9 mouse cellular contexts compared by ENCODE assay signal in the genomic region with DNA sequence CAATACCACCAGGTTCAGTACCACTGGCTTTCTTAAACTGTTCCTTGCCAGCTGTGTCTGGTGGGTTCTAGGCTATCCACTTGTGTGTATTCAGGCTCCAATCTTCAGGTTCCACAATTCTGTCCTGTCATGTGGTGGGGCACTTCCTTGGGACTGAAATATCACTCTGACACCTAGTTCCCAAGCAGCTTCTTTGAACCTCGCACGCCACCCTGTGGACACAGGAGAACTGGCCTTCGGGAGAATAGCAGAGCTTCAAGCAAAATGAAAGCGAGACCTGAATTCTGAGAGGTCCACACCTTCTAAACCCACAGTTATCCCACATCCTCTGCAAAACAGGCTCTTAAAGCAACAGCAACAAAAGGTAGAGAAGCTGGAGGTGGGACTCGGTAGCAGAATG.
DNase-seq lines count a peak whose midpoint lies in the region; ATAC-seq and TF ChIP-seq lines count a peak whose summit lies in the region.
"Had no signal": no experiment of that assay in that cellular context is flagged by ENCODE, and none has a peak within 500 bp of the region (broad histone marks: within the 10 kb centered on the region; RNA-seq: fewer than 3 reads in every experiment).

No protein-coding gene starts in this region.

- peak; percentile 91 for DNase-seq in ES-CJ7 (ENCODE audit: low read depth, low spot score)
- peak; percentile 83 for DNase-seq in adrenal gland, adult 18-20 months (ENCODE audit: low spot score in 2 of 2)
- DNase-seq in embryo, embryonic 11 days: peak; percentile 85
- peak; percentile 93 for DNase-seq in heart, embryonic 10.5 days (ENCODE audit: low spot score)
- peak; percentile 78 to 79 for DNase-seq in layer of hippocampus, adult 2 months (ENCODE audit: low spot score in 2 of 2)
- peak; percentile 86 for DNase-seq in lung, embryonic 14.5 days
- peak; percentile 79 to 88 for DNase-seq in right cerebral cortex, postnatal 10 days (ENCODE audit: low spot score in 2 of 2)
- DNase-seq in urinary bladder, postnatal 4 days (ENCODE audit: low spot score in 2 of 2): peak; percentile 58 to 76

- WGBS in heart, embryonic 10.5 days: 19% methylated on average over 5 of the region's 5 CpGs
- 19% methylated on average over 5 of the region's 5 CpGs for WGBS in lung, embryonic 14.5 days

- H3K9me3 ChIP-seq in heart, embryonic 10.5 days: no peaks in the 10 kb centered on the region
- no peaks in the 10 kb centered on the region for H3K9me3 ChIP-seq in lung, embryonic 14.5 days (ENCODE audit: low read depth, low read length)
- H3K9me3 ChIP-seq: stomach, embryonic 15.5 days had no signal

- H3K4me1 ChIP-seq in heart, embryonic 10.5 days: peaks cover 53% of the 10 kb centered on the region
- peaks cover 9% of the 10 kb centered on the region; the same call in 1 of the 2 replicates for H3K4me1 ChIP-seq in lung, embryonic 14.5 days (ENCODE audit: insufficient read depth)

- H3K27ac ChIP-seq in heart, embryonic 10.5 days: peak overlapping the region; percentile 84
- peak overlapping the region; percentile 2; the same call in 1 of the 2 replicates for H3K27ac ChIP-seq in layer of hippocampus, adult 2 months
- no peak overlapping the region for H3K27ac ChIP-seq in lung, embryonic 14.5 days (ENCODE audit: low read depth)
- H3K27ac ChIP-seq: stomach, embryonic 15.5 days had no signal

- no peak overlapping the region for H3K4me2 ChIP-seq in lung, embryonic 14.5 days

- H3K36me3 ChIP-seq in heart, embryonic 10.5 days: no peaks in the 10 kb centered on the region
- H3K36me3 ChIP-seq in lung, embryonic 14.5 days (ENCODE audit: insufficient read depth): no peaks in the 10 kb centered on the region
- H3K36me3 ChIP-seq: stomach, embryonic 15.5 days had no signal

- H3K27me3 ChIP-seq in heart, embryonic 10.5 days (ENCODE audit: insufficient read depth, poor library complexity, severe bottlenecking): peaks cover 12% of the 10 kb centered on the region; the same call in 1 of the 2 replicates
- H3K27me3 ChIP-seq in lung, embryonic 14.5 days (ENCODE audit: insufficient read depth, low read length): no peaks in the 10 kb centered on the region
- H3K27me3 ChIP-seq: stomach, embryonic 15.5 days had no signal

- TF ChIP-seq CTCF in layer of hippocampus, adult 2 months (conservative IDR thresholded peaks at IDR 0.05): peak; percentile 91
- peak; percentile 90 for TF ChIP-seq CTCF in lung, embryonic 14.5 days (IDR thresholded peaks at IDR 0.05; ENCODE audit: low read depth)

- H3K4me3 ChIP-seq in heart, embryonic 10.5 days: no peak overlapping the region
- no peak overlapping the region for H3K4me3 ChIP-seq in layer of hippocampus, adult 2 months
- no peak overlapping the region for H3K4me3 ChIP-seq in lung, embryonic 14.5 days (ENCODE audit: low read depth, low read length)
- H3K4me3 ChIP-seq: stomach, embryonic 15.5 days had no signal

- ATAC-seq in lung, embryonic 14.5 days (ENCODE audit: insufficient read depth): no peak

- H3K9ac ChIP-seq in lung, embryonic 14.5 days: no peak overlapping the region
- H3K9ac ChIP-seq: stomach, embryonic 15.5 days had no signal
